Mouse (Mus musculus) left cerebral cortex, postnatal 10 days (tissue): Measurements from ENCODE around the gene 2510009E07Rik. TPM values are rescaled to one million over a fixed set of nuclear protein-coding genes. Genes with fewer than 3 reads are reported as not detected.

Experiments used
- DNase-seq, 2 experiments: peaks; one replicate each; pipeline ENCODE4 v3.0.0; 2021 to 2022; ENCODE audit warnings: low spot score in 2 of 2, mixed read lengths in 1 of 2; ENCODE audit errors: extremely low spot score in 1 of 2
- intact Hi-C: fragments of 180-260 bp; cut with DNase I; formaldehyde crosslinking; loops from one replicate; pipeline ENCODE4 v1.15.1; 2025
- total RNA-seq, 2 experiments: library from RNA; stranded (reverse); gene quantifications; 2 replicates each; pipeline ENCODE4 v1.2.3; 2021

Gene 2510009E07Rik
- total RNA-seq: 10 to 100 TPM; 73.8 to 79.5 TPM

DNA sequence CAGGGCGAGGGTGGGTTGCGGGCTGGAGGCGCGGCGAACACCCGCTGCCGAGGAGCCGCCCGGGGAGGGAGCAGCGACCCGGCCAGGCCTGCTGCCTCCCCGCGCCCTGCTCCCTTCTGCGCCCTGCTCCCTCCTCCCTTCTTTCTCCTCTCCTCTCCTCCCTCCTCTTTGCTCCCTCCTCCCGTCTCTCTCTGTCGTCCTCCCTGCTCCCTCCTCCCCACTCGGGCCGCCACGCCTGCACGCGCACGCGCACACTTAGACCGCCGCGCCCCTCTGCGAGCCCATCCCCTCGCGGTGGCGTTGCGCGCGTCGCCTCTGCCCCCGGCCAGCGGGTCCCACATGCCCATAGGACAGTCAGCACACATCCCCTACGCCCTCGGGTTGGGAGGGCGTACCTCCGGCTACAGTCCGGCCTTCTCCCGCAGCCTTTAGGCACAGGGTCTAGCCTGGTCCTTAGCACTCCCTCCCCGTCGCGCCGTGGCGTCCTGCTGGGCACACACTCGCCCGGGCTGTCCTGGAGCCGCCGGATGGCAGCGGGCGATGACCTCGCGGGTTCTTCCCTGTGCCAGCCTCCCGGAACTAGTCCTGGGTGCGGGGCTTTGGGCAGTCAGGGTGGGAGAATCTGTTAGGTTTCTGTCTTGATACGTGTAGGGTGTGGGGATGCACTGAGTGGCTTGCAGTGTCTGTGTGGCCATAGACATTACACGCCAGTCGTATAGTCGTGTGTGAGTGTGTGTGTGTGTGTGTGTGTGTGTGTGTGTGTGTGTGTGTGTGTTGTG, at the start of gene 2510009E07Rik:
2510009E07Rik (minus strand) TSS at position 203 of the 779 bp plus-strand sequence.
- DNase-seq: peak; percentile 89 to 95
- intact Hi-C loops: loop anchor here (5.0 kb wide), 1 partner anchor 37 kb away; no protein-coding TSS in a partner anchor

DNA sequence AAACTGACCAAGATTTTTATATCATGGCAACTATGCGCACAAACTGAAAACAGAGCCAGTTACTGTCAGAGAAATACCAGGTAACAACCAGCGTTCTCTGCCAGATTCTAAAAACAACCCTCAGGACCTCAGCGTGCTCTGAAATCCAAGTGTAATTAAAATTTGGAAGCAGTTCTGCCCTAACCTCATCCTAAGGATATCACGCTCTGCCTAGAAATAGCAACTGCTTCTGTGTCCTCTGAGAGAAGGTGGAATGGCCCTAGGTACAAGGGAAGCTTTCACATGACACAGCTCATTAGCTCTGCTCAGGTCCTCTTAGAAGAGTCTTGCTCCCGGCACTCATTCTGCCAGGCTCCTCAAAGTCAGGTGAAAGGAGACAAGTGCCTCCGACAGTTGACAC, 48.9 kb upstream of the 2510009E07Rik start:
- intact Hi-C loops: no loop called here
- no peak for DNase-seq

DNA sequence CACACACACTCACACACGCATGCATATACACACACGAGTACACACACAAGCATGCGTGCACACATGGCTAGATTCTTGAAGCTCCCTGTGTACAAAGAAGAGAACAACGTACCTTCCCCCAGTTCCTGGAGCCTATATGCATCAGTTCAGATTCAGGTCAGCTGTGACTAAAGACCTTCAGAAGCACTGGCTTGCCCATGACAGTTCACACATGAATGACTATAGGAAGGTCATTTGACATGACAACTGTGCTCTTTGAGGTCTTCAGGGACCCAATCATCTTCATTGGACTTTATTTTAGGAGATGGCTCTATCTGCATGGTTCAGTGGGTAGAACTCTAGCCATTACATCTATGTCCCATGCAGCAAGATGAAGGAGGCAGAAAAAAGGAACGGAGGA, 48.4 kb upstream of the 2510009E07Rik start:
- no peak for DNase-seq
- intact Hi-C loops: no loop called here

DNA sequence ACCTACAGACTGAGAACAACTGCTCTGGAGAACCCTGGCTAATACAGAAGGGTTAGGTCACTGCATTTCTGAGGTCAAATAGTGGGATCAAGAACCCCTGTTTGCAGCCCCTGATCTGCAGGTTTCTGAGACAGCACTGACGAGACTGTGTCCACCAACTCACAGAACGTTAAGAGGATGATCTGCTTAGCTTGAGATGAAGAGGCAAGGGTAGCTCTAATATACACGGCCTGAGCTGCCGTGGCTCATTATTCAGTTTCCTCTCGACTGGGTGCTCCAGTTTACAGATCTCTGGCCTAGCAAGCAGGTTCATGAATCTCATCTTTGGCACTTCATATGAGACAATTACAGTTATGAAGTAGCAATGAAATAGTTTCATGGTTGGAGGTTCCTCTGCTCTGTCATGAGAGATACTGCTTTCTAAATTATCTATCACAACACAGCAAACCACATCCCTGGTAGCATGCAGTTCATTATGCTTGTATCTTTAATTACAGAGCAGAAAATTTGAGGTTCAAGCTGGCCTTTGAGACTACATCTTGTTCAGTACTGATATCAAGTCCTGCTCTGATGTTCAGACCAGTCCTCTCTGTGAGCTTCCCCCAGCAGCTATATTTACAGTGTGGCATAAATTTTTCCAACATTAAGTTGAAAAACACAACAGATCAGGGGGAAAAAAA, 47.9 kb upstream of the 2510009E07Rik start:
- intact Hi-C loops: no loop called here

DNA sequence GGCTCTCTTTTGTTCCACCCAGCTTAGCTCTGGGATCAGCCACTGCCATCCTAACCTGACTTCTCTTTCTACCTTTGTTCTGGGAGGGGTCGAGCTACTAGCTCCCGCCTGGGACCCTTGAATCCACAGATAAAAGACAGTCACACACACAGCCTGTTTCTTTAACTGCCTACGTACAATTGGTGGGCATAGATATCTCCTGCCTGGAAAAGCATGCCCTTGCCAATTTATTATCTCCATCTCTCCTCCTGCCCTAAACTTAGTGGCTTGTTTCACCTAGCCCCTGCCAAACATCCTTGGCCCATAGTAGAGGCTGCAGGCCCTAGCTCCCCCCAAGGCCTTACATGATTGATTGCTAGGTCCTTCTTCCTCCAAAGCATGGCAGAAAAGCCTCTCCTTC, 47.1 kb upstream of the 2510009E07Rik start:
- intact Hi-C loops: no loop called here

More for the DNA sequence above, 47.9 kb upstream of the 2510009E07Rik start:
- no peak for DNase-seq

DNA sequence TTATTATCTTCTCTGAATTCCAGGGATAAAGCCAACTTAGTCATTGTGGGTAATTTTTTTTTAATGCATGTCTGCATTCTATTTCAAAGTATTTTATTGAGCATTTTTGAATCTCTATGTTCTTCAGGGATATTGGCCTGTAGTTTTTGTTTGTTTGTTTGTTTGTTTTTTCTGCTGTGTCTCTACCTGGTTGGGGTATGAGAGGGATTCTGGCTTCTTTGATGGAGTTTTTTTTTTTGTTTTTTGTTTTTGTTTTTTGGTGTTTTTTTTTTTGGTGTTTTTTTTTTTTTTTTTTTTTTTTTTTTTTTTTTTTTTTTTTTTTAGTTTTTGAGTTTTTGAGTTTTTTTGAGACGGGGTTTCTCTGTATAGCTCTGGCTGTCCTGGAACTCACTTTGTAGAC, 41.2 kb upstream of the 2510009E07Rik start:
- DNase-seq: no peak
- intact Hi-C loops: no loop called here

More for the DNA sequence above, 47.1 kb upstream of the 2510009E07Rik start:
- DNase-seq: no peak

DNA sequence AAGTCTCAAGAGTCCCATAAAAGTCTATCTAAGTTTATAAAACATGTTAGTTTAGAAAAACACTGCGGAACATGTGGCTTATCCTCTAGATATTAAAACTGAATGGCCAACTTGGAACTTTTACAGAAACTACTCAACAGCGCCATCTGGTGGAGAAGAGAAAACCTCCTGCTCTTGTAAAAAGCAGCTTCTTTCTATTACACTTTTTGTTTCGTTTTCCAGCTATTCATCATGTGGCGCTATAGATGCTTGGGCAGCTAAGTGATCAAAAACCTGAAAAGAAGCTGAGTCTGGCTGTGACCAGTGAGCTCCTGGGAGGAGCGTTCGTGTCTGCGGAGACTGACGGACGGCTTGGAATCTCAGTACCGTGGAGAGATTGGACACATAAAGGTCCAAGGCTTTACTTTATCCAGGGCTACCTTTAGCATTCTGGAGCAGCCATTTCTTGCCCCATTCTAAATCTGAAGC, 33.5 kb upstream of the 2510009E07Rik start:
- intact Hi-C loops: loop anchor here (5.0 kb wide), 2 partner anchors 111 to 241 kb away; no protein-coding TSS in a partner anchor
- peak; percentile 65 to 70 for DNase-seq

DNA sequence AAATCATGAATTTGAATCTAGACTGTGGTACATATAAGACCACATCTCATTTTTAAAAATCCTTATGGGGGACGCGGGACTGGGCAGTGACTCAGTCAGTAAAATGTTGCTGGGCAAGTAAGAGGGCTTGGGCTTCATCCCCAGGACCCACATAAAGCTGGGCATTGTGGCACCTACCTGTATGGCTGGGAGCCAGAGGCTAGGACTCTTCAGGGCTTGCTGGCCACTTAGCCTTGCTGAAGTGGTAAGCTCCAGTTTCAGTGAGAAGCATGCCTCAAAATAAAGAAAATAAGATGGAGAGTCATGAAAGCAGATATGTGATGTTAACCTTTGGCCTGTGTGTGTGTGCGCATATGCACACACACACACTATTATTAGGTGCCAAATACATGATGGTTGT, 33.0 kb upstream of the 2510009E07Rik start:
- no peak for DNase-seq
- intact Hi-C loops: loop anchor here (5.0 kb wide), 2 partner anchors 110 to 240 kb away; no protein-coding TSS in a partner anchor

DNA sequence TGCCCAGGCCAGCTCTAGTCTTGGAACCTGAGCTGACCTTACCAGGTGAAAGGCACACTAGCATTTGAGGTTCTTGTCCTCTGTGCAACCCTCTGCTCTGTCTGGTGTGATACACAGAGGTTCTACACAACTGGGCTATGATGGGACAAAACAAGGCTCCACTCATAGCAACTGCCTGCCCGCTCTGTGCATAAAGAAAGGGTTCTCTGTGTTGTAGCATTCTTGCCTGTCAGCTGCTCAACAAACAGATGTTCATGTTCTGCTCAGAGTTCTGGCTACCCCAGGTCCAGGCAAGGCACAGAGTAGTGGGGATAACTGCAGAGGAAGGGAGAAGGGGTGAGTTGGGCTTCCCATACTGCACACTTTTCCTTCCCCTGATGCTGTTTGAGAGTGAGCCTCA, 29.8 kb upstream of the 2510009E07Rik start:
- DNase-seq: no peak
- intact Hi-C loops: no loop called here

DNA sequence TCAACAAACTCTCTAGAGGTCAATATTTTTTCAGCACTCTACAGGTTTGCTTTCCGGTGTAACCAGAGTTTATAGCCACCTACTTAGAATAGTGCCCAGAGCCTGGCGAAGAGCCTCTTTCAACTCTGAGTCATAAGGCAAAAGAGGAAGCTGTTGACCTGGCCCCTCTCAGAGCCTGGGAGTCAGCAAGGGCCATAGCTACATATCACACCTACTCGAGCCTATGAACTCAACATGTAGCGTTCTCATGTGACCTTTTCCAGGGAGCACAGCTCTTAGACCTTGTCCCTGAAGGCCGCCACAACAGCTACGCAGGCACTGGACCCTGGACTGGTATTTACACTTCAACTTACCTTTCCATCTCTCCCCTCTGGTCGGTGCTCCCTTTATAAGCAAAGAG, 25.3 kb upstream of the 2510009E07Rik start:
- no peak for DNase-seq
- intact Hi-C loops: no loop called here

DNA sequence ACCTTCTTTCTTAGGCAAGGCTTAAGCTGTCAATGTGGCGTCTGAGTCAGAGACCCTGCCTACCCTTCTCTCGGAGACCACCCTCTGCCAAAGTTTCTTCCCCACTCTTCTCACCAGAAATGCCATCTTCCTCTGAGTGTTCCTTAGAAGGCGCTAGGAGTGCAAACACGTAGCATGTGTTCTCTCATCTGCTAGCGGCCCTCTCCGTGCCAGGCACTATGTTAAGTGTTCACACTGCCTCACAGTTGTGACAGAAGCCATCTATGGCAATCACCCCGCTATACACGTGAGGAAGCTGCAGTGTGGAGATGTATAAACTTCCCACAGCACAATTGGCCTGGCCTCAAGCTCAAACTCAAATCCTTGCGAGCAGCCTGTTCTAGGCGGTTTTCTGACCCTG, 20.1 kb upstream of the 2510009E07Rik start:
- DNase-seq: peak; percentile 29 to 32
- intact Hi-C loops: no loop called here

DNA sequence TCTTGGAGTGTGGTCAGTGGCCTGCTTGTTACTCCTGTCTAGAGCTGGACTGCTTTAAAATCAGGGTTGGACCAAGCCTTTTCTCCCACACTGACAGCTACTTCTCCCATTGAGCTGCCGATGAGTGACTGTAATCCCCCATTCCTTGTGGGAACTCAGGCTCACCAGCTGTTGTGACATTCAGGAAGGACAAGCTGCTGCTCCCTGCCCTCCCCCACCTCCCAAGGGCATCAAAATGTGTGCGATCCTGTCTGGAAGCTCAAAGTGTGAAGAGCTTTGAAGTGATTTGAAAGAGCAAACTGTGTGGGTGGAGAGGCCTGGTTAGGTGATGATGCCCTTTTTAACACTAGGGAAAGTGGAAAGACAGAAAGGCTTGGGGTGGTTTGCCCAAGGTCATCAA, 15.9 kb upstream of the 2510009E07Rik start:
- DNase-seq: no peak
- intact Hi-C loops: no loop called here

DNA sequence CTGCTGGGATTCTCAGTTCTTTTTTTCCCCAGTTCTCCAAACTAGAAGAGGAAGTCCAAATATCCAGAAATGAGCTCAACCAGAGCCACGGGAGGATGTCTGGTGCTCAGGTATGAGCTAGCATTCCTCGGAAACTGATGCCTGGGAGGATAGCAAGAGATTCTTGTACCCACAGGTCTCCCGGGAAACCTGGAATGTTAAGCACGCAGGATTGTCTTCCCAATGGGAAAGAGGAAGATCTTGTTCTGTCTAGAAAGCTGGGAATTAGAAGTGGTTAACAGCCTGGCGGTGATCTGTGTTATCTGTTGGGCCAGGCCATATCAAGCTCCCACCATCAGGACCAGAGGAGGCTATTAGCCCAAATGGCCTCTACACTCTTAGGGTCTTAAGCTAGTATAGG, 10.2 kb upstream of the 2510009E07Rik start:
- intact Hi-C loops: no loop called here
- no peak for DNase-seq

DNA sequence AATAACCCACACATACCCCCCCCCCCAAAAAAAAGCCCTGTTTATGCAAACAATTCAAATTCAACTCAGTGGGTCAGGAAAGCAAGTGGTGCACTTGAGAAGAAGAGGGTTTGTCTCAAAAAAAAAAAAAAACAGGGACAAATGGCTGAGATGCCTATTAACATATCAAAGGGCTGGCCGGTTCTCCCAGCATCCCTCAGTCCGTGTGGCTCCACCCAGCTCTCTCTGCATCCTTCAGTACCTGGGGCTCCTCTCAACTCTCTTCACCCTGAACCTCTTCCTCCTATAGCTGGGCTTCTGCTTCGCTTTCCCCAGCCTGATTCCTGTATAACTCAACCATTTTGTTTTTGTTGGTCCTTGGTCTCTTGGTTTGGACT, 7.8 kb upstream of the 2510009E07Rik start:
- intact Hi-C loops: no loop called here
- DNase-seq: no peak

DNA sequence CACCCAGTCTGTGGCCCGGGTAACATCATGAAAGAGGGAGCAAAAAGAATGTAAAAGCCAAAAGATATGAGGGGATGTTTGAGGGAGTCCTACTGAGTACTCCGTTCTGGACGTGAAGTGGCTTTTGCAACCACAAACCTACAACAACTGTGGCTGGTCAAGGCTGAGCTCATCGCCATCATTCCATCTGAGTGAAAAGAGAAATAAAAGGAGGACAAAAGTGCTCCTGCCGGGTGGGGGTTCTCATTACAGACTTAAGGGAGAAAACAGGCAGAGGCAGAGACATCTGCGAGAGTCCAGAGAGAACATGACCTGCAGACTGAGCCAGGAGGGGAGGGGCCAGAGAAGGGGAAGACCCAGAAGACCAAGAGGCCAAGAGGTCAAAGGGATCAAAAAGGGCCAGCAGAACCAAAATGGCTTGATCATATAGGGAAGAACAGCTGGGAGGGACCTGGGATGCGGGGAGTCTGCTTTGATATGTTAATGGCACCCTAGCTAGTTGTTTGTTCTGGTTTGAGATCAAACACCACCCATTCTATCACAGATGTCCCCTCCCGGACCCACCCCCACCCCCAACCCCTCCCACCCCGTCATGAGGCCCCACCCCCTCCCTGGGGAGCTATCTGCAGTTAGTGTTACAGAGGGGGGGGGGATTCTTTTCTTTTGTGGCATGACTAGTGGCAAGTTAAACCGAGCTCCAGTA, 7.3 kb upstream of the 2510009E07Rik start:
- intact Hi-C loops: no loop called here
- no peak for DNase-seq

DNA sequence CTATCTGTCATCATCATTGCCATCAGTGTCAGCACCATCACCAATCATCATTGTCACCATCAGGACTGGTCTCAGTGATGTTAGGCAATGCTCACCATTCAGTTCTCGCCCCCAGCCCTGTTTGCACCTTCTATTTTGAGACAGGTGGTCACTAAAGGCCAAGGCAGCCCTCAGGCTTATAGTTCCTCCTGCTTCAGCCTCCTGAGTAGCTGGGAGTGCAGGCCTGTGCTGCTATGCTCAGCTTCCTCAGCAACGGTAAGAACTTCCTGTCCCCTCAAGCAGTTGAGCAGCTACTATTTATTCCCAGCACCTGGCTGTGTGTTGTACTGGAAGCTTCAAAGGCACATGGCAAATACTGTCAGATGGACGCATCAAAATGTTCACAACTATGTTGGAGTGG, 3.7 kb upstream of the 2510009E07Rik start:
- no peak for DNase-seq
- intact Hi-C loops: no loop called here

DNA sequence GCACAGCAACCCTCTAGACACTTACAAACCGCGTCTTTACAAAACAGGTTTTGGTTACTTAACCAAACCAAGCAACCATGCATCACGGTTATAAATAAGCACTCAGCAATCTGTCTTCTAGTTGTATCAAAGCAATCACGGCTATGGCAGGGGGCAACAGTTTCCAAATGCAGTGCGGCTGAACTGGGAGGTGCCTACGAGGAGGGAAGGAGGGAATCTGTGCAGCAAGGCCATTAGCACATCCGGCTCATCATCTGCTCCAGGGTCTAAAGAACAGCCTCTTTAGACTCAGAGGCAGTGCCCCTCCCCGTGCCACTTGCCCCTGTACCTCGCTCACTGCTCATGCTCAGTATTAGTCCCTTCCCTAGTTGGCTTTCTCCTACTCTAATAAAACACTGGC, 2.5 kb upstream of the 2510009E07Rik start:
- intact Hi-C loops: no loop called here

DNA sequence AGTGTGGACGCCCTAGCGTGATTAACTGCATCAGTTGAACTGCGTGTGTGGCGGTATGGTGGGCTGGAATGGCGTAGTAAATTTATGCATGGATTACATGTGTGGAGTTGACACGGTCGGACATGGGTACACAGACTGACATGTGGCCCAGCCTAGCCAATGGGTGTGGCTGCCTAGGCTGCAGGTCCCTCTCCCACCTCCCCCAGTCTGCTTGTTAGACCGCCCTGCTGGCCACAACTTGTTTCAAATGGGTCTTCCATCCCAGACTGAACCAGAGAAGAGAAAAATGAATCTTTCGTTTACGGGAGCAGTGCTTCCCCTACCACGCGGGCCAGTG, 745 bp upstream of the 2510009E07Rik start:
- intact Hi-C loops: no loop called here

More for the DNA sequence above, 2.5 kb upstream of the 2510009E07Rik start:
- DNase-seq: no peak

DNA sequence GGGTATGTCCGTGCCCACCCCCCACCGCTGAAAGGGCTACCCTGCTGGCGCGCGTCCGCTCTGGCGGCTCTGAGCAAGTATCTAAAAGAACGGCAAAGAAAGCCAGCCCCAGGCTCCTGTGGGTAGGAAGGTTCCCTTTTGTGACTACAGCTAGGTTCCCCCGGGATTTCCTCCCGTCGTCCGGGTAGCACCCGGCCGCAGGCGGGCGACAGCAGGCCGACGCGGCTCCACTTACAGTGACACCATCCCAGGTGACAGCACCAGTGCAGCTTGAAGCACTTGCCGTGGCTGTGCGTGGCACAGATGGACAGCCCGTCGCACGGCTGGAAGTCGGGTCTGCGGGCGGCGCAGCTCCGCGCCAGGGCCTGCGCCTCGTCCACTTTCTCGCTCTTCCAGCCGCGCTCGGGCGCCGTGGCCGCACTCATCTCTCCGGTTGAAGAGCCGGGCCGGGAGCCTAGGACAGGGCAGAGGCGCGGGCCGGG, 443 bp downstream of the 2510009E07Rik start:
- intact Hi-C loops: loop anchor here (5.0 kb wide), 1 partner anchor 37 kb away; no protein-coding TSS in a partner anchor
- DNase-seq: peak in 1 of 2 experiments; percentile 36

More for the DNA sequence above, 745 bp upstream of the 2510009E07Rik start:
- DNase-seq: peak; percentile 34 to 62
